Mouse (Mus musculus) heart, embryonic 12.5 days (tissue): ENCODE results near the gene Clec2g. TPM values are rescaled to one million over a fixed set of nuclear protein-coding genes. Genes with fewer than 3 reads are reported as not detected.
"Not testable (repeated sequence)": the region's sequence is repeated elsewhere in the genome, so short reads cannot be mapped to it uniquely, and the experiment has no call there.

Experiments used
- ATAC-seq: fragments of 200-750 bp; cut with Nextera tagmentation; 2 replicates; pipeline ENCODE4 v1.8.0; 2017; ENCODE audit warnings: moderate TSS enrichment, moderate library complexity; ENCODE audit not compliant: insufficient number of reproducible peaks, low FRiP score
- H3K27ac ChIP-seq: fragments of 300-500 bp; sonication (generic); 2 replicates; pipeline ENCODE4 v1.5.1; 2016; ENCODE audit warnings: mild to moderate bottlenecking, moderate library complexity; ENCODE audit not compliant: poor library complexity, severe bottlenecking
- H3K27me3 ChIP-seq: fragments of 300-500 bp; sonication (generic); replicated peaks from 2 replicates; pipeline ENCODE4 v1.6.1; 2016; ENCODE audit warnings: mild to moderate bottlenecking, moderate library complexity
- H3K36me3 ChIP-seq: fragments of 300-500 bp; sonication (generic); 2 replicates; pipeline ENCODE4 v1.6.1; 2016; ENCODE audit warnings: mild to moderate bottlenecking, moderate library complexity
- H3K4me1 ChIP-seq: fragments of 300-500 bp; sonication (generic); replicated peaks from 2 replicates; pipeline ENCODE4 v1.6.1; 2016; ENCODE audit warnings: mild to moderate bottlenecking
- H3K4me2 ChIP-seq: fragments of 300-500 bp; sonication (generic); 2 replicates; pipeline ENCODE4 v1.6.1; 2016; ENCODE audit warnings: mild to moderate bottlenecking, moderate library complexity
- H3K4me3 ChIP-seq: fragments of 300-500 bp; sonication (generic); 2 replicates; pipeline ENCODE4 v1.5.1; 2016; ENCODE audit warnings: mild to moderate bottlenecking
- H3K9ac ChIP-seq: fragments of 300-500 bp; sonication (generic); 2 replicates; pipeline ENCODE4 v1.6.1; 2016; ENCODE audit warnings: mild to moderate bottlenecking, moderate library complexity
- H3K9me3 ChIP-seq: fragments of 300-500 bp; sonication (generic); replicated peaks from 2 replicates; pipeline ENCODE4 v1.6.1; 2016; ENCODE audit warnings: mild to moderate bottlenecking, moderate library complexity
- WGBS: fragments of 180-500 bp; shearing (Covaris S2); methylation state at CpG from one replicate; pipeline ENCODE4 v1.1.7; 2016; 5-methylcytosine and 5-hydroxymethylcytosine counted together
- polyA plus RNA-seq: library from polyadenylated mRNA; unstranded; fragments of >200 nt; fragmentation: Nextera tagmentation; extraction: Ambion mirVana; gene quantifications from 2 replicates; pipeline ENCODE4 v1.2.1, GENCODE M21; 2016

The Clec2g gene
- polyA plus RNA-seq, 1 experiment from 2014 or later = not detected

DNA sequence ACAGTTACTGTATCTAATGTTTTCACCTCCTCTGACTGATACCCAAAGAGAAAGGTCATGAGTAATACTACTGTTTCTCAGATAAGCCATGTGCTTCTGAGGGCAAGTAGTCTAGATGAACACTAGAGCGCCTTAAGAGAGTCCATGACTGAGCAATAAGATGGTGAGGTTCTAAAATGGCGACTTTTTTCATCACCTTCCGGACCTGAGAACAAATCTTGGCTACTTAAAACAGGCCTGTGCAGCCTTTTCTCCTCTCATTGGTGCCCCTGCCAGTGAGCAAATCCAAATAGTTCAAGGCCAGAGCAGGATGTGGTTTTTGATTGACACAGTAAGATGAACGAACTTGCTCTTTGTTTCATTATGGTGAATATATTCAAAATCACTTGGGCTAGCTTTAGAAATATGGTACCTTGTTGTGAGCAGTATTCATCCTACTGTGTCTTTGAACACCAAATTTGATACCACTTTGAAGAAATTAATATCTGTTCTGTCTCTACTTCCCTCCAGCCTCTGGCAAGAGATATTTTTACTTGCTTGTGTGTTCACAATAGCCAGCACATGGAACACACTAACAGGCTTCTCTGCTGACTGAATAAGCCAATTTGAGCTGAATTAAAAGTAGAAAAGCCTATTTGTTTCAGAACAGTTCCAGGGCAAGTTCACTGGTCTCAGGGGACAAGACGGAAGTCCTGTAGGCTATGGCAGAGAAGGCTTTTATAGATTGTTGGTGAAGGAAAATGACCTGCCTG is 38.7 kb downstream of the Clec2g start:
- H3K4me3 ChIP-seq = no peak overlapping the region
- WGBS = 80% methylated on average over 5 of the region's 5 CpGs
- H3K27me3 ChIP-seq = no peaks in the 10 kb centered on the region
- no peak overlapping the region for H3K9ac ChIP-seq
- H3K9me3 ChIP-seq = no peaks in the 10 kb centered on the region
- H3K4me2 ChIP-seq = no peak overlapping the region
- no peak overlapping the region for H3K27ac ChIP-seq
- no peaks in the 10 kb centered on the region for H3K4me1 ChIP-seq
- no peak for ATAC-seq
- H3K36me3 ChIP-seq = no peaks in the 10 kb centered on the region

DNA sequence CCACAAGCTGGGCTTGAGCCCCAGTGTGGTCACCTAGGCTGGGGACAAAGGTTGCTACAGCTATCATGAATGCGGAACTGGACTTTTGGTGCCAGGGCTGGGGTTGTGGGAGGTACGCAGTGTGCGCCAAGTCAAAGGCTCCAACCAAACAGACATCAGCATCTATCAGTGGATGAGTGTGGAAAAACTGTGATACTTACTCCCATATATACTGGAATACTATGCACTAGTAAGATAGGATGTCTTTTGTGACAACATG is 39.2 kb downstream of the Clec2g start:
- no peak for ATAC-seq
- Histone ChIP-seq H3K36me3 (no peaks in the 10 kb centered on the region), H3K4me2 (no peak overlapping the region), H3K4me1 (no peaks in the 10 kb centered on the region), H3K9ac (no peak overlapping the region), H3K9me3 (no peaks in the 10 kb centered on the region), H3K27ac (no peak overlapping the region), H3K4me3 (no peak overlapping the region), H3K27me3 (no peaks in the 10 kb centered on the region)
- WGBS = 91% methylated on average over 3 of the region's 3 CpGs

DNA sequence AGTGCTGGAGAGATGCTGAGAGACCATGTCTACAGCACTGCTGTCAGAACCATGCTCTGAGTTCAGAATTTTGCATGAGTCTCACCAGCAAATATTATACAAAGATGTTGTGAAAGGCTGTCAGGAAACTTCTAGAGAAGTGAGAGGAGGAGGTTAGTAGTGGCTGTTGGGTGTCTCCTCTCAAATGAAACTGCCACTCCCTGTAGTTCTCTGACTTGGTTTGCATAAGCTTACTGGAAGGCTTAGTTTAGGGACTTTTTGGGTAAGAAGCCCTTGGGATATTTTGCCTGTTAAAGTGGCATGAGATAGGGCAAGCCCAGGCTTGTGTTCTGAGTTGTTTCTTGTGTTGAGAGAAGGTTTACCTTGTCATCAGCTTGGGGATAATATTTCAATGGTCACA is 40.7 kb downstream of the Clec2g start:
- not testable (repeated sequence) for H3K4me2 ChIP-seq, H3K9me3 ChIP-seq, H3K9ac ChIP-seq, H3K4me1 ChIP-seq, H3K27me3 ChIP-seq, H3K36me3 ChIP-seq, ATAC-seq, H3K27ac ChIP-seq, H3K4me3 ChIP-seq

DNA sequence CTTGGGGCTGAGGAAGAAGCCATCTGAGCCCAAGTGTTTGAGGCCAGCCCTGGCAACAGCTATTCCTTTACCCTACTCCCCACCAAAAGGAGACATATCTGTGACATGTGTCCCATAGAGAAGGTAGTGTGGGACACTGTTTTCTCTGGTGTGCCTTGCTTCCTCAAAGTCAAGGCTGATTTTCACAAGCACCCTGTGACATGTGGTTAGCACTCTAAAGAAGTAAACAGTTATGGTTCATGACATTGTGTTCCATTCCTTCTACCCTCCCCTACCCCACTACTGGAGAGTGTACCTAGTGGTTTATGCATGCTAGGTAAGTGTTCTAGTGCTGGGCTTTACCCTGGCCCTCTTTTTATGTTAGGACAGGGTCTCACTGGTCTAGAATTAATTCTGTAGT is 42.0 kb downstream of the Clec2g start:
- H3K4me1 ChIP-seq = no peaks in the 10 kb centered on the region
- H3K4me2 ChIP-seq = no peak overlapping the region
- H3K4me3 ChIP-seq = no peak overlapping the region
- no peak overlapping the region for H3K9ac ChIP-seq
- no peak for ATAC-seq
- no peak overlapping the region for H3K27ac ChIP-seq
- H3K27me3 ChIP-seq = no peaks in the 10 kb centered on the region
- no peaks in the 10 kb centered on the region for H3K36me3 ChIP-seq
- H3K9me3 ChIP-seq = no peaks in the 10 kb centered on the region

DNA sequence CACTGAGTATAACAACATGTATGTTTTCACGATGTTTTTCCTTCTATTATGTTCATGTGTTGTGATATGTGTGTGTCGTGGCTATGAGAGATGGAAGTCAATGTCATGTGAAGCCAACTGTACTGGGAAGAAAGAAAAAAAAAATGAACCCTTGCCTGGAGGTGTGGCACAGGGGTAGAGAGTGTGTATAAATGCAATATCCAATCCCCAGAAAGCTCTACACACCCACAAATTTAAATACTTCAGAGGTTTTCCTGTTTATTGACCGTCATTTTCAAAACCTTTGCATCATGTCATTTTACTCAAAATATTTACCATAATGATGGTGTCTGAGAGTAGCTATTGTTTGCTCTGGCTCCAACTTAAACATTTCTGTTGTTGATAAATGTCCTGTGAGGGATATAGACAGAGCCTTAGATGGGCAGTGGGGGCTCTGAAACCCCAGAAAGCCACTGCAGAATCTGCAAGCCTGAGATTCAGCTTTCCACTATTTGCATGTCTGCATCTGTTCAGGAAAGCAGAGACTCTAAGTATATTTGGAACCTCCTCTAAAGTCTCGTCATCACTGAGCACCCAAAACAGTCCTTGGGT is 47.9 kb downstream of the Clec2g start:
- not testable (repeated sequence) for H3K4me2 ChIP-seq, H3K9me3 ChIP-seq, H3K27ac ChIP-seq, ATAC-seq, H3K9ac ChIP-seq, H3K27me3 ChIP-seq, H3K36me3 ChIP-seq, H3K4me1 ChIP-seq, H3K4me3 ChIP-seq
- 80% methylated on average over 4 of the region's 4 CpGs for WGBS

DNA sequence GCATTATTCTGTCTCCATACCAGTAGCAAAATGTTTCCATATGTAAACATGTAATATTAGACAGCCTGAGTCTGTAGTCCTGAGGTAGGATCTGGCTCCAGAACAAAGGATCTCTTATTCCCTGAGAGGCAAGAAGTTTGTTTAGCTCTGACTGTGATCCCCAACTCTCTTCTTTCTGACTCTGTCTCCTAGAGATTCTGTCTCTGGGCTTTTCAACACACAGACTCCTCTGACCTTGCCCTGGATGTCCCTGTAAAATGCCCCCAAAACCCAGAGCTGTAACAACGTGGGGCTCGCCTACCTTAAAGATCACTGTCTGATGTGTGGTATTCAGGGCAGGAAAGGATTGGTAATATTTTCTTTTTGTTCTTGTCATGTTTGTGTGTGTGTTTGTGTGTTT is 58.2 kb downstream of the Clec2g start:
- Histone ChIP-seq H3K27ac (no peak overlapping the region), H3K9ac (no peak overlapping the region), H3K4me3 (no peak overlapping the region), H3K4me1 (peaks cover 8% of the 10 kb centered on the region; the same call in 1 of the 2 replicates), H3K4me2 (no peak overlapping the region), H3K27me3 (no peaks in the 10 kb centered on the region), H3K36me3 (no peaks in the 10 kb centered on the region), H3K9me3 (no peaks in the 10 kb centered on the region)
- 72% methylated on average over 2 of the region's 2 CpGs for WGBS
- ATAC-seq = no peak

DNA sequence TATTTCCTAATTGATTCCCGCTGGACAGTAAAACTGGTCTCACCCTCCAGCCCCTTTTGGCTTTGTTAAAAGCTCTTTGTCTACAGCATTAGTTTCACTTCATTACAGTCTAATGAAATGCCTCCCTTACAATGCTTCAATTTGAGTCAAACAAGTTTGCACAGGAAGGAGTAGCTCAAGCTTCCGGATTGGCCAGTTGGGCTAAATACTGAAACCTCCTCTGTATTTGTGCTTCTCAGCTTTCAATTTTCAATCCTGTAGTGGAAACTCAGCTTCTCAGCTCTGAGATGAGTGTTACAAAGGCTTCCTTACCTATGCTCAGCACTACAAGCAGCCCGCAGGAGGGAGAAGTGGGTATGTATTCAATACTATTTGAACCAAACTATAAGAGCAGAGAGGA is 58.6 kb downstream of the Clec2g start:
- no peak overlapping the region for H3K27ac ChIP-seq

DNA sequence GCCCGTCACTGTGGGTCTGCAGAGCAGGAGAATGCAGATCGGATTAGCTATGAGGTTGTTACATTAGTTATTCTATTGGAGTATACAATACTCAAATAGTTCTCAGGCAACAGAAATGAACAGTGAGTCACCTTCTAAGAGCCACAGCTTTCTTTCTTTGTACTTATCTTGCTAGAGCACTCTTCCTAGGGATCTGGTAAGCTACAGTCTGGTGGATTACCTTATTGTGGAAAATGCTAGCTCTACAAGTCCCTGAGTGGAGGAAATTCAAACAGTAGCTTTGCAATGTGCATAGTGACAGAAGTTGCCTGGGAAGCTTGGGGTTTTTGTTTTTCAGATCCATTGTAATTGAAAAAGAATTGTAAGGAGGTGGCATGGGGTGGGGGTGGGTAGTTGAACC is 59.0 kb downstream of the Clec2g start:
- Histone ChIP-seq H3K9me3 (no peaks in the 10 kb centered on the region), H3K9ac (no peak overlapping the region), H3K4me2 (no peak overlapping the region), H3K4me3 (no peak overlapping the region), H3K4me1 (peaks cover 8% of the 10 kb centered on the region; the same call in 1 of the 2 replicates), H3K36me3 (no peaks in the 10 kb centered on the region), H3K27ac (no peak overlapping the region), H3K27me3 (no peaks in the 10 kb centered on the region)
- no peak for ATAC-seq
- WGBS = 72% methylated on average over 2 of the region's 2 CpGs

More for the DNA sequence above, 58.6 kb downstream of the Clec2g start:
- Histone ChIP-seq H3K9me3 (no peaks in the 10 kb centered on the region), H3K4me1 (peaks cover 8% of the 10 kb centered on the region; the same call in 1 of the 2 replicates), H3K4me2 (no peak overlapping the region), H3K36me3 (no peaks in the 10 kb centered on the region), H3K4me3 (no peak overlapping the region), H3K27me3 (no peaks in the 10 kb centered on the region), H3K9ac (no peak overlapping the region)
- ATAC-seq = no peak
- 75% methylated on average over 3 of the region's 3 CpGs for WGBS

DNA sequence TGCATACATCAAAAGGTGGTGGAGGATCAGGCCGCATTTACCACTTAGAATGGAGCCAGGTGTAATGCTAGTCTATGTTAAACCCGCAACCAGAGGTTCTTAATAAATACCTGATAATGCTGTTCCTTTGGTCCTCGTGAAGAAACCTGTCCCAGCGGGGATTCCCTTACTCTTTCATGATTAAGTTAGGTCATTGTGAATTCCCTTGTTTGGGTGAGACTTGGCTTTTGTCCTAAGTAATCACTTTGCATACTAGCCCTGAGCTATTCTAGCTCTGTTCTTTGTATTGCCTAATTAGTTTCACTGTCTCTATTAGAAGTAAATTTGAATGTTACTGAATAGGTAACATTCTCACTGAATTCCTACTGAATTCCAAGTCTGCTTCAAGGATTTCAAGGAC is 60.2 kb downstream of the Clec2g start:
- H3K4me1 ChIP-seq = peaks cover 8% of the 10 kb centered on the region; the same call in 1 of the 2 replicates
- WGBS = 69% methylated on average over 4 of the region's 4 CpGs
- no peaks in the 10 kb centered on the region for H3K36me3 ChIP-seq
- H3K27ac ChIP-seq = no peak overlapping the region
- ATAC-seq = no peak
- no peaks in the 10 kb centered on the region for H3K27me3 ChIP-seq
- no peak overlapping the region for H3K9ac ChIP-seq
- H3K9me3 ChIP-seq = no peaks in the 10 kb centered on the region
- H3K4me2 ChIP-seq = no peak overlapping the region
- H3K4me3 ChIP-seq = no peak overlapping the region

DNA sequence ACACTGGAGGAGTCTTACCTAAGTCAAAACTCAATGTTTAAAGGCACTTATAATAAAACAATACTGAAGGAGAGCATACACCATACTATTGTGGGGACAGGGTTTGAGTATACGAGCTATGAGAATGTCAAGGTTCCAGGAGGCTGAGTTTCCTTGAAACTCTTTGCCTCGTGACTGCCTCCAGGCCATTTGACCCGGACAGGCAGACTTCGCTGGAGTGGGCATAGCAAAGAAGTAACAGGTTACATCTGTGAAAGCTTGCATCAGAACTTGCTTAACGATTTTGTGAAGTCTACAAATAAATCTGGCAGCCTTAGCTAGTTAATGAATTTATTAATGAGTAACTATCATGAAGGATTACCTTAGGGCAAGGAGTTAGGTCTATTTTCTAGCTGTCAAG is 60.6 kb downstream of the Clec2g start:
- H3K9me3 ChIP-seq = no peaks in the 10 kb centered on the region
- no peak overlapping the region for H3K27ac ChIP-seq
- H3K4me2 ChIP-seq = no peak overlapping the region
- H3K4me3 ChIP-seq = no peak overlapping the region
- no peaks in the 10 kb centered on the region for H3K36me3 ChIP-seq
- H3K4me1 ChIP-seq = peaks cover 8% of the 10 kb centered on the region; the same call in 1 of the 2 replicates
- 83% methylated on average over 5 of the region's 5 CpGs for WGBS
- no peaks in the 10 kb centered on the region for H3K27me3 ChIP-seq
- no peak overlapping the region for H3K9ac ChIP-seq
- ATAC-seq = no peak

DNA sequence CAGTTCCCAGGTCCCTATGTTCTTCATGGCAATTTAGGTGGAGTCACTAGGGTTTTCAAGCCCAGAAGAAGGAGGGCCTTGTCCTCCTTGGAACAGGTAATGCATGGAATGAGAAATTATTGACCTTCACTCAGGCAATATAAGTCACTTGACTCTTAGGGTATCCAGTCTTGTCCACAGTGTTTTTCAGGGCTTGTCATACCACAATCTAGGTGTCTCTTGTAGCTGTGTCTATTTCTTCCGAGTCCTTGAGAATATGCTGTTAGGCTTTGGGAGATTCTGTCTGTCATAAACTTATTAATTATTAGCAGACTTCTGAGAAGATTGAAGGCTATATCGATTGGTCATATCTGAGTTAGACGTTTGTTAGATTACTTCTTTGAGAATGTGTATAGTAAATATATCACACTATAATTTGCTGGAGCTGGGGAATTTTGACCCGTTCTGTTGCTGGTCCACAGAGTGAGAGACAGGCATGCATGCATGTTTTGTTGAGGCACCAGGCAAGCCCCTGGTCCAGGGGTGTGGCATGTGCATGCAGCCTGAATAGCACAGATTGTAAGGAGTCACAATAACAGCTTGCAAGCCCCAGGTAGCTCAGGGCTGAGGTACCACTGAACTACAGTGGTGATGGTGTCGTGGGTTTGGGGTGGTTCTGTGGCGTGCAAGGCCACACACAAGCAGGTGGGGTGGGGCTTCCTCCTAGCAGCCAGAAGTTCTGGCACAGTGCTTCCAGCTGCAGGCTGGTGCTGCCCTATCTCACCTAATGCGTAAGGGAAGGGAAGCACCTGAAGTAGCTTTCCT is 61.3 kb downstream of the Clec2g start:
- no peak overlapping the region for H3K4me2 ChIP-seq
- no peak overlapping the region for H3K4me3 ChIP-seq
- H3K9me3 ChIP-seq = no peaks in the 10 kb centered on the region
- 85% methylated on average over 7 of the region's 7 CpGs for WGBS
- H3K27ac ChIP-seq = no peak overlapping the region
- H3K27me3 ChIP-seq = no peaks in the 10 kb centered on the region
- no peak overlapping the region for H3K9ac ChIP-seq
- H3K4me1 ChIP-seq = peaks cover 8% of the 10 kb centered on the region; the same call in 1 of the 2 replicates
- H3K36me3 ChIP-seq = no peaks in the 10 kb centered on the region
- 0 out of 2 replicates have a peak, but pooled peaks have one; percentile 13 for ATAC-seq
